Mouse (Mus musculus) megakaryocyte, embryonic 14.5 days (primary cell): ENCODE measurements at regions not wholly inside any gene's neighbourhood (a gene's known extent, or its start where the extent isn't known, plus 50 kb on each side); places are given as distances from the start of the nearest gene placed in this dataset.

Experiments used
- FLI1 ChIP-seq: IDR thresholded peaks from 2 replicates; pipeline ENCODE4 v1.6.1; 2012; ENCODE audit warnings: low read length, inconsistent platforms, mixed read lengths
- GATA1 ChIP-seq: IDR thresholded peaks from 3 replicates; pipeline ENCODE4 v1.6.1; 2012; ENCODE audit warnings: mixed read lengths, low read length, inconsistent platforms, borderline replicate concordance

DNA sequence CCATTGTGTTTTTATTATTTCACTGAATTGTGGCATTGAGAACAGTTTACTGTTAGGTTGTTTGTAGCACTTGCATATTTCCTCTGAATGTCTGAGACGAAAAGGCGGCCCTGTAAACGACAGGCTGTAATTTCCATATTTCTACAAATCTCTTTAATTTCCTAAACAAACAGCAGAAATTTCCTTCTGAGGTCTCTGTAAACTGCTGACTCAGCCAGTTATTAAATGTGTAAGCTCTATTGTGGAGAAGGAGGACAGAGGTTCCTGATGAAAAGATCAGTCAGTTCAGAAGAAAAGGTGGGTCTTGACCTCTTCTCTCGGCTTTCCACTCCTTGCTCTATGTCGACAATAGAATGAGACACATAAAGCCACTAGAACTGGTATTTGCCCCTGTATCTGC lies 256.0 kb upstream of the 1700008P02Rik start:
- no peak for TF ChIP-seq FLI1
- no peak for TF ChIP-seq GATA1
